ENCODE assay signal across 20 mouse cellular contexts in the genomic region with DNA sequence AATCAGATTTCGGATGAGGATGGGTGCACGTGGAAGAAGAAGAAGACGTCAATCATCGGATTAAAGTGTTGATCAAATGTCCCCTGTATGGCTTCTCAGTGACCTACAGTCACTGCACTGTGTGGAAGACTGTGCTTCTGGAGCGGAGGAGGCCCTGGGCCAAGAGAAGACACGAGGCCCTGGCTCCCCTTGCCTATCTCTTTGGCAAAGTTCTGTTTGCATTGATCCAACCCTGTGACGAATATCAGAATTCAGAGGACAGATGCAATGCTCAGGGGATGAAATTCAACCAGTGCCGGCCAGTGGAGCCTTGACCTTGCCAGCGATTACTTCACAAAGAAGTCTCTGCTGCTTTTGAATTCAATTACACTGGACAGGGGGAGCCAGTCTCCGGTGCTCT.
"Had no signal": no experiment of that assay in that cellular context is flagged by ENCODE, and none has a peak within 500 bp of the region (broad histone marks: within the 10 kb centered on the region; RNA-seq: fewer than 3 reads in every experiment).

No protein-coding gene starts in this region.

- H3K4me3 ChIP-seq: layer of hippocampus, adult 2 months; left cerebral cortex, adult 2 months; liver, embryonic 15.5 days; lung, embryonic 15.5 days; megakaryocyte, embryonic 14.5 days; neural tube, embryonic 12.5 days; neural tube, embryonic 15.5 days; stomach, embryonic 15.5 days had no signal

- DNase-seq: kidney, adult 9 months; kidney, postnatal 14 days; layer of hippocampus, postnatal 36 days; lung, adult 18-20 months; lung, postnatal 10 days; lung, postnatal 36 days; midbrain, embryonic 14.5 days; right cerebral cortex, adult 18-20 months; right cerebral cortex, postnatal 14 days; right cerebral cortex, postnatal 4 days; spleen, adult 18-20 months; thymus, postnatal 25 days had no signal

- H3K27ac ChIP-seq: layer of hippocampus, adult 2 months; left cerebral cortex, adult 2 months; liver, embryonic 15.5 days; lung, embryonic 15.5 days; neural tube, embryonic 12.5 days; neural tube, embryonic 15.5 days; stomach, embryonic 15.5 days had no signal

- H3K36me3 ChIP-seq: liver, embryonic 15.5 days; lung, embryonic 15.5 days; neural tube, embryonic 12.5 days; neural tube, embryonic 15.5 days; stomach, embryonic 15.5 days had no signal

- H3K27me3 ChIP-seq: liver, embryonic 15.5 days; lung, embryonic 15.5 days; megakaryocyte, embryonic 14.5 days; neural tube, embryonic 12.5 days; neural tube, embryonic 15.5 days; stomach, embryonic 15.5 days had no signal

- H3K9me3 ChIP-seq: liver, embryonic 15.5 days; lung, embryonic 15.5 days; megakaryocyte, embryonic 14.5 days; neural tube, embryonic 12.5 days; neural tube, embryonic 15.5 days; stomach, embryonic 15.5 days had no signal

- H3K4me1 ChIP-seq: liver, embryonic 15.5 days; stomach, embryonic 15.5 days had no signal
